Mouse (Mus musculus) lung, postnatal 0 days (tissue): ENCODE data around the gene Syce1l.

ENCODE experiments used
- CTCF ChIP-seq: IDR thresholded peaks from 2 replicates; pipeline ENCODE4 v1.5.1; 2016; ENCODE audit warnings: antibody characterized with exemption, mild to moderate bottlenecking
- EP300 ChIP-seq: IDR thresholded peaks from 2 replicates; pipeline ENCODE4 v1.6.1; 2016; ENCODE audit warnings: antibody characterized with exemption, mild to moderate bottlenecking, control low read depth

DNA sequence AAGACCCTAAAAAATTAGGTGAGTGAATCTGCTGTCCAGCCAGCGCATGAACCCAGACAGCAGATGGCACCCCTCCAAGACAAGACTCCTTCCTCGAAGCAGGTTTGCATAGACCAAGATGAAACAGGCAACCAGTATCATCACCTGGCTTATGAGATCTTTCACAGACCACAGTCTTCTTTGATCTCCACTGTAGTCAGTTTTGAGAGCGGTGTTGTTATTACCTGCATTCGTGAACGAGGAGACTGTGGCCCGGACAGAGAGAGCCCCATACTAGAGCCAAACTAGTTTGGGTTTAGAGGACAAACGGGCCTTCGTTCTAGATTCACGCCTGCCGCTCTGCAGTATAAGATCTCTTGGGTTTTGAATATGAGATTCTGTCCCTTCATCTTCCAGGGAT, 26.9 kb downstream of the Syce1l start:
- TF ChIP-seq CTCF, result no peak
- no peak for TF ChIP-seq EP300
